Mouse (Mus musculus): ENCODE data around the gene Spry2. TPM values are rescaled to one million over a fixed set of nuclear protein-coding genes. Genes with fewer than 3 reads are reported as not detected.
A peak's percentile ranks its signal among the peaks of the same experiment; 100 is the strongest.

Gene Spry2
- polyA plus RNA-seq (2017; shearing (Covaris generic)) = under 1 TPM in 2 of 3 experiments, not detected in 1; 0.48 to 0.73 TPM

DNA sequence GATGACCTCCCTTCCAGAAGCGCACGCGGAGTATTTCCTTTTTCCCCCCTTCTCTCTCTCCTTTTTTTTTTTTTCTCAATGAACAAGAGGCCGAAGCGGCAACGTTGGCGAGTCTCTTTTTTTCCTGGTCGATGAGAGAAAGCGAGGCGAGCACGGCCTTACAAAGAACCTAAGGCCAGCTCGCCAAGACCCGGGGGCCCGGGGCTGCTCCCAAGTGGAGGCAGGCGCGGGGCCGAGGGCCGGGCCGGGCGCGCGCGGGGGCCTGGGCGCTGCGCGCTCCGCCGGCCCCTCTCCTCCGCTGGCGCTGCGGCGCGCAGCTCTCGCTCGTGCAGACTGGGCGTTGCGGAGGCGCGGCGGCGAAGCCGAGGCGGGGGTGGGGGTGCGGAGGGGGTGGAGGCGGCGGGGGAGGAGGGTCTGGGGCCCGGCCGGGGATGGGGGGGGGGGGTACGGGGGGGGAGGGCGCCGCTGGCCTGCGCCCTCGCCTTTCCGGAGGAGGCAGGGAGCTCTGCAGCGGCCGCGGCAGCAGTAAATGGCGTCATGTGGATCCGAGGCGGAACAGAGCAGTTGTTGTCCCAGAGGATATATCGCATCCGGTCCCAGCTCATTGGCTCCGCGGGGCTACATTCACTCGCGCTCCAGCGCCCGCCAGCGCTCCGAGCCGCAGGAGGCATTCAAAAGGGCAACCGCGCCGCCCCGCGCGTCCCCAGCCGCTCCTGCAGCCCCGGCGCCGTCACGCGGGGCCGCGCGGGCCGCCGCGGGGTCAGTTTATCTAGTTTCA, at the start of gene Spry2:
Gene Spry2 (minus strand): TSS at position 29 of the 778 bp plus-strand sequence.
- no peak for ATAC-seq

DNA sequence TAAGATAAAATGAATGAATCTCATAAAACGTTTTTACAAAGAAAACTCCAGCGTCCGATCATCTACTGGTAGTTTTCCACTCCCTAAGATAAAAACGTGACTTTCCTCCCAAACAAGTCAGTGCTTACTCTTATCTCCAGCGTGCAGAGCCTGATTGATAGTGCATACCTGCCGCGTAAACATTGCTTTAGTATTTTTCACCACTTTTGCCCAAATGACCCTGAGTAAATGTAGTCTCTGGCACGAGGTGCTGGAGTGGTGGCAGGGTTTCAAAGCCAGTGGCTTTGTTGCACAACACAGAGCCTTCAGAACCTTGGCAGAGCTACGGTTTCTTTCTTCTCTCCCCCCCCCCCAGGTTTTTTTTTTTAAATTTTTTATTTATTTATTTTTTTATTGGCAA, 44.7 kb upstream of the Spry2 start:
- no peak for ATAC-seq

GRCm38 (mm10) chr14:105926726-105927125, 30.1 kb upstream of the Spry2 start:
- no peak for ATAC-seq

GRCm38 (mm10) chr14:105925305-105925704, 28.7 kb upstream of the Spry2 start:
- no peak for ATAC-seq

- ATAC-seq = no peak
Measured at GRCm38 (mm10) chr14:105924712-105925111, 28.1 kb upstream of the Spry2 start.

DNA sequence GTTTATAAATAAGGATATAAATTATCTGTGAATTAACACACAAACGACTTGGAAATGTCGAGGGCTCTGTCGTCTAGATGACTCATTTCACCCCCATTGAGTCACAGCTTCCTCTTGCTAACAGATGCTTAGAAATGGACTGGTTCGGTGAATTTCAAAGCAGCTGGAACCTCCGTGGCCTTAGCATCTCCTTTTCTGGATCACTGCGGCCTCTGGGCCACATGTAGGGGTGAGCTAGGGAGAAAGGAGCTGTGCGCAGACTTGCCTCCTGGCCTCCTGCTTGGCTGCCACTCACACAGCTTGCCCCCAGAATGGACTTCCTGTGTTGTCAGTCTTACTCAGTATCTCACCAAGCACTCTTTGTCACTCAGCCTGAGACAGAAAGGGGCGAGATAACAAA, 26.3 kb upstream of the Spry2 start:
- no peak for ATAC-seq

DNA sequence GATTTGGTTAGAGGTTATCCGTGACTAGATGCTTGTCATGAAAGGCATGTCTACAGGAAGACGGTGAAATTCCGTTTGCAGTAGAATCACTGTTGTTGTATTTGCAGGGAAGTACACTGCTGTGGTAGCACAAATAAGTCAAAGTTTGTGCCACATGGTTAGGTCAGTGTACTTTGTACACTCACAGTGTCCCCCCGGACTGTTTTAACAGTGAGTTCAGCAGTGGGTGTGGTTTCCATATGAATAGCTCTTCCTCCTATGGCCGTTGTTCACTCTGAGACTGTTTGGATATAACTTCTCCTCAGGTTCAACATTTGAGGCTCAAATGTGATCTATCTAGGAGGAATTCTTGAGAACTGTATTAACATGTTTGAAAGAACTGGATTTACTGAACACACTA, 25.8 kb upstream of the Spry2 start:
- no peak for ATAC-seq

- no peak for ATAC-seq
Measured at GRCm38 (mm10) chr14:105921217-105921695, 24.6 kb upstream of the Spry2 start.

DNA sequence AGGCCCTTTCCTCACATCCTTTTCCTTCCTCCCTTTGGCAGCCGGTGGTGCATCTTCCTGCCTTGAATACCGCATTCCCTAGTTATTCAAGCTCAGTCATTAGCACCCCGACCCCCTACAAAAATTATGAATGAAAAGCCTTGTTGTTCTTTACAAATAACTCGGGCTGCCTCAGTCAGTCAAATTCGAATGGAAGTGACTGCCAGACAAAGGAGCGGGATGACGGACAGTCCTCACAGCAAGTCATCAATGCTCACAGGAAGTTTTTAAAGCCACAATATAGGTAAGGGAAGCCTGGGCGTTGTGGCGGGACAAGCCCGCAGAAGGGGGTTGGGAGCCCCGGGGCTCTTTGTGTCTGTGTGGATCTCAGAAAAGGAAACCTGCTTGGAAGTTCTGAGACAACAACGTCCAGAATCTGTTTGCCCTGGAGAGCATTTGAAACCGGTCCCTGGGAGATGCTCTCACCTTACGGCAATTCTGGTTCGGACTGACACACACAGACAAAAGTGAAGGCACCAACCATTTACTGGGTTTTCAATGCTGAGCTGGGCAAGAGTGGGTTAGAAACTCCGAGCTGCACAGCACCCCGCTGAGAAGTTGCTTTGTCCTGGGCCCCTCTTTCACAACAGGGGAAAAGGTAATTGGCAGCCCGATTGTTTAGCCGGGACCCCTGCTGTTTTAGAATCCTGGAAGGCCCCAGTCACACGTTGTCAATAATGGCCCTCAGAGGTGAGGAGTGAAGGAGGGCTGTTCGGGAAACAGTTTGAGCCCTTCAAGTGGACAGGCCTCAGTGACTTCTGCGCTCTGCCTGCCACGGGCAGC, 24.0 kb upstream of the Spry2 start:
- ATAC-seq = no peak

DNA sequence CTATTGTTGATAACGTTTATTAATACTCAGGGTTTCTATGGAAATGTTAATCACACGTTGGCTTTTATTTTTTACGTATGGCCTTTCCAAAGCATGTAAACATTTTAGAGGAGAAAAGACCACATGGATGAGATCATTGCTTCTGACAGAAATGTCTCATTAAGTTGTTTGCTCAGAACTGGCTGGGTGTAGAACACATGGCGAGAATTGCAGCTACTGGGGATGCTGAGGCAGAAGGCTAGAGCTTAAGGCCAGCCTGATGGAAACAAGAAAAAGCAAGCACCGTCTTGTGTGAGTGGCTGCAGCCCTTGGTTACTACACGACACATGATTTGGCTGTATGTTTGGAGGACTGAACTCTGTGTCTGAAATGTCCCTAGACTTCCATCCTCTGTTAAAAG, 10.6 kb upstream of the Spry2 start:
- no peak for ATAC-seq

DNA sequence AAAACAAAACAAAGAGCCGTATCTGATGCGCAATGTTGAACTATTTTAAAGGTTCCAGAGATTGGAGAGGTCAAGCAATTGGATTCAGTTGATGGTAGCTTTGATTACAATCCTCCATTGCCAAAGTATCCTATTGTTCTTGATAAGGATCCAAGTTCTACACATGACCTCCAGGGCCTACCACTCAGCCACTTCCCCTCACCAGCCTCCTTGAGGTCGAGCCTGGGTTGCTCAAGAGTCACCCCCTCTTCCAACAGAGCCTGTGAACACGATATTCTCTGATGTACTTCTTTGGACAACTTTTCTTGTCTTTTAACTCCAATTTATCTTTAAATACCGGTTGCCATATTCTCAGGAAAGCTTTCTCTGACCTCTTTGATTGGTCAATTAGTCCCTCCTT, 9.3 kb upstream of the Spry2 start:
- no peak for ATAC-seq

DNA sequence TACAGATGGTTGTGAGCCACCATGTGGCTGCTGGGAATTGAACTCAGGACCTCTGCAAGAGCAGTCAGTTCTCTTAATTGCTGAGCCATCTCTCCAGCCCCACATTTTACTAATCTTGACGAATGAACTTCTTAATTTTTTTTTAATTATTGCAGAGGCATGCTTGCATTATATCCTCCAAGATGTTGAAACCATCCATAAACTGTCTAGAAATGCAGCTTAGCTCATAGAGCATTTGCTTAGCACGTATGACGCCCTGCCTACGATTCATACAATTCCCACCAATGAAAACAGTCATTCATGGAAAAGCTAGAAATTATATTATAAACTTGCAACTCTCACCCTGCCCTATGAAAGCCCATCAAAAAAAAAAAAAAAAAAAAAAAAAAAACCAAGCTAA, 8.9 kb upstream of the Spry2 start:
- no peak for ATAC-seq

DNA sequence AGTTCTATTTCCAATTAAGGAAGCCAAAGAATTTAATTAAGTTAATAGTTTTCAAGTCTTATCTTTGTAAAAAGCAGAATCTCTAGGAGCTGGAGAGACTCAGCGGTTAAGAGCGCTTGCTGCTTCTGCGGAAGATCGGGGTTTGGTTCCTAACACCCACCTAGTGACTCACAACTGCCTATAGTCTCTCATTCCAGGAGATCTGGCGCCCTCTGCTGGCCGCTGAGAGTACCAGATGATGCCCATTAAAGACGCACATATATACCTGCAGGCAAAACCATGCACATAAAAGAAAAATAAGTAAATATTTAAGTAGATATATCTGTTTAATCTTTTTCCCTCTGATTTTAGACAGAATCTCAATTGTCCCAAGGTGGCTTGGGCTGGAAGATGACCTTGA, 6.2 kb upstream of the Spry2 start:
- no peak for ATAC-seq

GRCm38 (mm10) chr14:105900841-105901240, 4.2 kb upstream of the Spry2 start:
- ATAC-seq = no peak

GRCm38 (mm10) chr14:105899116-105899515, 2.5 kb upstream of the Spry2 start:
- no peak for ATAC-seq

GRCm38 (mm10) chr14:105898266-105899111, 1.9 kb upstream of the Spry2 start:
- peak; percentile 47 for ATAC-seq

GRCm38 (mm10) chr14:105897569-105898101, 1.0 kb upstream of the Spry2 start:
- no peak for ATAC-seq

- ATAC-seq = no peak
Measured at GRCm38 (mm10) chr14:105895961-105896651, 513 bp downstream of the Spry2 start.

DNA sequence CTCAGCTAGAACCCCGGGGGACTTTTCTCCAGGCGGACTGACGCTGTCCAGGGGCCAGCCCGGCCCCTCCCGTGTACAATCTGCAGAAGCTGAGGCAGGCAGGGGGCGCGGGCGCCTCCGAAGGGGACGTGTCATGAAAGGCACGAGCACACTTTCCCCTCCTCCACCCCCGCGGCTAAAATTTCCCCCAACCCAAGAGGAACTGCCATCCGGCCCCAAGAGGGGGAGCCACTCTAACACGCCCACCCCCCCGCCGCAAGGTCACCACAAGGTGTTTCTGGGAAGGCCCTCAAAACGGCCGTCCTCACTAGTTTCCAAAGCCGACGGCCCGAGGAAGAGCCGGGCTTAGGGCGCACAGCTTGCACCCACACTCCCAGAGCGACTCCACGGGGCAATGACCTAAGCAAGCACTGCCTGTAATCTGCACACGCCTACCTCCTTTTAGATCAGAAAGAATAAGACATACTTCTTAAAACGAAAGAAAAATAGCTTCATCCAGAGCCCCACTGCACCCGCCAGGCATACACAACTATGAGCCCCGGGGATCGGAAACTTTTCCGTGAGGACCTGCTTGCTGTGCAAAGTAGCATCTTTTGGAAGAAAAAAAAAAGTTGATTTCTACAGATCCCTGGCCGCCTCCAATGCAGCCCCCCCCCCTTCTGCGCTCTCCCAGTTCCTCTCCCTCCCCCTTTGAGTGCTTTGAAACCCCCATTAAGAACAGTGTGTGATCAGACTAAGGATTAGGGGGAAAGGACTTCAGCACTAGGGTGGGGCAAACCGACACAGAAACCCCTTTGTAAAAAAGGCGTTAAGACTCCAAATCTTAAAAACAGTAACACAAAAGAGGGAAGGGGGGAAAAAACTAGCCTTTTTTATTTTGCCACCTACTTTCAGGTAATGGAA, 1.4 kb downstream of the Spry2 start:
- ATAC-seq = peak; percentile 24

GRCm38 (mm10) chr14:105893623-105893995, 3.0 kb downstream of the Spry2 start:
- no peak for ATAC-seq
